Mouse (Mus musculus) adrenal gland, adult (tissue): ENCODE results near the gene Sgpp2.

Experiments used
- DNase-seq, 2 experiments: peaks; one replicate each; pipeline ENCODE4 v3.0.0; 2022 to 2023; ENCODE audit warnings: low spot score in 1 of 2; ENCODE audit not compliant: inconsistent age in 2 of 2

Gene Sgpp2

DNA sequence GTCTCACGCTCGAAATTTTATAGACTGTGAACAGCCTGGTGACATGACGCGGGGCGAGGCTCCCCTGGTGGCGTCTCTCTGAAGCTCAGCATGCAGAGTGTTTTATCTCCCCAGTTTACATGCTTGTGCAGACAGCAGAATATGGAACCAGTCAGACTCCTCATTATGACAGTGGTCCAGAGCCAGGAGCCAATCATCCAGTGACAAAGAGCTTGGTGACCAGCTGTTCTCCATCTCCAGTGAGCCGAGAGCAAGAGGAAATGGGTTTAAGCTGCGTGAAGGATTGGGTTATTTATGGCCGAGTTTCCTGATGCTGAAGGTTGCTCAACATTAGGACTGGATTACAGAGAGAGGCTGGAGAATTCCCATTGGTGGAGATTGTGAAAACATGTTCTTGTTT is 28.1 kb downstream of the Sgpp2 start:
- no peak for DNase-seq

DNA sequence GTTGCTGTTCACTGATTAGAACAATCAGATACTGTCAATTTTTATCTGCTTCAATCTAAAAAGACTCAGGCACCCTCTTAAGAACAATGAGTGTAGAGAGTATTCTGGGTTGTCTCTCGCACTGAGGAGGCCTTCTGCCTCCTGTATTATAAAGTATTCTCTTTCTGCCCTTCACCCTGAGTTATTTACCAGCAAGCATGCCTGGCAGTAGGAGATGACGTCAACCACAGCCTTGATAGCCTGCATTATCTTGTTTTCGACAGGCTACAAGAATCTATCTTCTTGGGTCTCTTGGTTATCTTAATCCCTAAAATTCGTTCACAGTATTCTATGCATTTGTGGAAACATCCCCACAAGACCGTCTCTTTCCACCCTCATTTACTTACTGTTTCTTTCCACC is 29.8 kb downstream of the Sgpp2 start:
- peak; percentile 66 to 85 for DNase-seq

DNA sequence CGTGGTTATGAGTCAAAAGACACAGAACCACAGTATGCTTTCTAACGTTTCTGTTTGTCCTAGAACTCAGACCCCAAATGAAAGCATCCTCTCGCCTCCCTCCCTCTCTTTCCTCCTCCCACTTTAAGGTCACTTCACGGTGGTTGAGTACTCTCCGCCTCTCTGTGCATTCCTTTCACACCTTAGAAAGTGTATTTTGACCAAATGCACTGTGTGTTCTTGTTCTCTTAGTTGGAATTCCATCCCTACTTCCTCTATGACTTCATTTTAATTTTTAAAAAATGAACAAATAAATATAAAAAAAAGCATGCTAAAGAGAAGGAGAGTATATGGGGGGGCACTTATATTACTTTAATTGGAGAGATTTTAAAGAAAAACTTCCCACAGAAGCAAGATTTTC is 30.4 kb downstream of the Sgpp2 start:
- no peak for DNase-seq

DNA sequence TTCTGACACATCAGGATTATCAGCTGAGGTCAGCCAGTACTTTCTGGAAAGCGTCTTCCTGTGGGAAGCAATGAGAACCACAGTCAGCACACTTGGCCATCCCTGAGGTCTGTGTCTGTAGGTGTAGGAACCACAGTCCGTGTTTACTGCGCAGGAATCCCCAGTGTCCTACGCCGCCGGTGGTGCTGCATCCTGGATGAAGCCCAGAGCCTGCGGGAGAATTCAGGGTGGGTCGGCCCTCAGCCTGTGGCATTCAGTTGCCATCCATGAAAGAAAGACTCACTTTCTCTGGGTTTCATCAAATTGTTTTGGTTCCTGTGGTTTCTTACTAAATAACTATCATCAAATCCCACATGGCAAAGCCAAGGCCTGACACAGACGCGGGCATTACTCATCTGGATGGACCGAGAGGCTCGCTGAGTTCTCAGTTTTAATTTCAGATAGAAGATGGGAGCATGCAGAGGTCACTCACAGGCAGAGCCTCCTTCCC is 37.2 kb downstream of the Sgpp2 start:
- peak in 1 of 2 experiments; percentile 48 for DNase-seq

DNA sequence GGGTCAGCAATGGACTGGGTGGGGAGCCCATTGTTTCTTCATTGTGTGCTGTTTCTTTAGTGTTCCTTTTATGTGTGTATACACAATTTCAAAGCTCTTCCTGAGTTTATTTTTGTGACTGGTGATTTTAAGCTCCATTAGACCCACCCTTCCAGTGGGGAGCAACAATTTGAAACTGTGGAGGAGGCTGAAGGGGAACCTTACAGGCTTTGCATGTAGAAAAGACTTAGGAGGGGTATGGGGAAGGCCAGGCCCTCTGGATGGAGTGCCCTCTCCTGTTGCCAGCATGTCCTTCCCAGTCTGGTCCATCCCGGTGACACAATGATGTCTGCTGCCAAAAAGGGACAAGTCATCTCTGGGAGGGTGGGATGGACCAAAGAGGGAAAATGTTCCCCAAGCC is 39.1 kb downstream of the Sgpp2 start:
- no peak for DNase-seq

DNA sequence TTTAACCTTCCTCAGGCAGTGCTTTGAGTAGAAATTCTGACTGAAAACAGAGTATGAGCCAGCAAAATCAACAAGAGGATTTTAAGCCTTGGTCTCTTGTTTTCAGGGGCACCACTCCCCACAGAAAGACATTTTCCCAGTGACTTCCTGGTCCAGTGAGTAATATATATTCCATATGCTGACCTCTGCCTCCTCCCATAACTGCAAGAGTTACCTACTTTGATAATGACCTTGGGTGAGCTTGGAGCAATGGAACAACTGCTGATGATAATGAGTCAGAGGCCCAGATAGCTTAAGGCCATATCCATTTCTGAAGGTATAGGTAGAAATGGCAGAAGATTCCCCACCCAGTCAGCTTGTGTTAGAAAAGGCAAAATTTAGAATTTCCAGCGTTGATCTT is 43.1 kb downstream of the Sgpp2 start:
- no peak for DNase-seq

GRCm38 (mm10) chr1:78355123-78355522 is 45.0 kb downstream of the Sgpp2 start:
- peak; percentile 95 to 96 for DNase-seq

DNA sequence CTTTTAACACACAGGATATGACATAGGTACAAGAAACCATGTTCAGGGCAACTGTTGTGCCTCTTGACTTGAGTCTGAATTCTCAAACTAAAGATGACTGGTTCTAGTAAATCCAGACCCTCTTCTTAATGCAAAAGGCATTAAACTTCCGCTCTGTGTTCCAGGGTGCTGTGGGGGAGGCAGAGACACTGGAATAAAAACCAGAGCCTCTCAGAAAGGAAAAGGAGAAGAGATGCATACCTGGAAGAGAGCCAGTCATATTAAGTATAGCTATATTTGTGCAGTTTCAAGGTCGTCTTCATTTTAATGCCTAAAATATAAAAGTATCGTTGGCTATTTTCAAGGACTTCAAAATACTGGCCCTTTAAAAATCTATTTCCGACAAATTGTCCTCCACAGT is 47.3 kb downstream of the Sgpp2 start:
- DNase-seq, result no peak

DNA sequence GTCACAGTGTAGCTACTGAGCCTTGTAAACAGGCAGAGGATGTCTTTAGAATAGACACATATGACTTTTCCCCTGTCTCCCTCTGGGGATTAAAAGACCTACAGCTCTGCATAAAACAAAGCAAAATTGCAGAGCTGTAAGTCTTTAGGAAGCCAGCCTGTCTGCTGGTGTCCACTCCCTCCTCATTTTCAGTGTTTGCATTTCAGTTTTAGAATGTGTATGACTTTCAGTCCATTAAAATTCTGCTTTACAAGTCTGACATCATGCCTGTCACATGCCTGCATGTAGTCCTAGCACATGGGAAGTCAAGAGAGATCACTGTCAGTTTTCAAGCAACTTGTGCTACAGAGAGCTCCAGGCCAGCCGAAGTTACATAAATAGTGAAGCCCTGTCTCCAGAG is 47.7 kb downstream of the Sgpp2 start:
- DNase-seq, result no peak

DNA sequence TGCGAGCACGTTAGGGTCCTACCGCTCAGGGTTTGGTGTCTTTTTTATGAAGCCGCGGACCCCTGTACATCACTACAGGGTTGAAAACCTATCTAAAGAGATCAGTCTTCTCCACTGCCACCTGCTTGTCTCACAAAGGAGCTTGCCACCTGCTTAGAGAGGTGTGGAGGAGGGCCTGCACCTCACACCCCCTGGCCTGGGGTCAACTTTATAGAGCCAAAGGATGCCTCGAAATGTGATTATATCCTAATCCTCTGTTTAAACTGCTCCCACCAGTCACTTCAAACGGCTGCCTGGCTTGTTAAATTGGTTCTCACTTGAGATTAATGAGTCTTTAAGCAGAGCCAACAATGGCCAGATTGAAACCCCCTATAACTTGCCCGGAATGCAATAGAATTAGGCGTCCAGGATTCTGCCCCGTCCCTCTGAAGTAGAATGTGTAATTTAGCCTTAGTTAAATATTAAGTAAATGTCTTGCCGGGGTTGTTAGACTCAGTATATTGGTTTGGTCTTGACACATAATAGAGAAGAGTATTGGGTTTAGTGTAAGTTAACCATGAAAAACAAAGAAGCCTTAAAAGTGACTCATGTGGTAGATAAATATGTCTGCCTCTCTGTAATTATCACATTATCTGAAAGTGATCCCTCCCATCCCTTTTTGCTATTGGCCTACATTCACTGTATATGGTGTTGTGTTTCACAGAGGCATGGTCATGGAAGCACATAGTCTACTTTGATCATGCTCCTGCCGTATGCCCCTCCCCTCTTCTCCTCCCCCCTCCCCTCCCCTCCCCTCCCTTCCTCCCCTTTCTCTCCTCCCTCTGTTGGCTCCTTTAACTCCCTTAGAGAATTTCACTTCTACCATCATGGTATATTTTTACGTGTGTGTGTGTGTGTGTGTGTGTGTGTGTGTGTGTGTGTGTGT is 54.1 kb downstream of the Sgpp2 start:
- no peak for DNase-seq

DNA sequence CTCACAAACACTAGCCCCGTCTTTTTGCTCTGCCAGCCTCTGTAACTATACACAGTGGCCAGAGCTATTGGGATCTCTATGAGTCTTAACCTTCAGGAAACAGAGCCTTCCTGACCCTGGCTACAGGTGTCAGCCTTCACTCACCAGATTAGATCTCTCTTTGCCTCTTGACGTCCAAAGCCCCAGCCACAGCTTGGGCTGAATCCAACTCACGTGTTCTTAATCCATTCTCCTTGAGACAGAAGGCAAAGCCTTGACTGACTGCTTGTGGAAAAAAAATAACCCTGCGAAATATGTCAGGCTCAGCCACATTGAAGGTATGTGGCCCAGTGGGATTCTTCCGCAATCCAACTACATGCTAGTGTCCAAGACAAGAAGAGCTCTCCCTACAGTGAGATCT is 57.7 kb downstream of the Sgpp2 start:
- DNase-seq, result peak in 1 of 2 experiments; percentile 52

DNA sequence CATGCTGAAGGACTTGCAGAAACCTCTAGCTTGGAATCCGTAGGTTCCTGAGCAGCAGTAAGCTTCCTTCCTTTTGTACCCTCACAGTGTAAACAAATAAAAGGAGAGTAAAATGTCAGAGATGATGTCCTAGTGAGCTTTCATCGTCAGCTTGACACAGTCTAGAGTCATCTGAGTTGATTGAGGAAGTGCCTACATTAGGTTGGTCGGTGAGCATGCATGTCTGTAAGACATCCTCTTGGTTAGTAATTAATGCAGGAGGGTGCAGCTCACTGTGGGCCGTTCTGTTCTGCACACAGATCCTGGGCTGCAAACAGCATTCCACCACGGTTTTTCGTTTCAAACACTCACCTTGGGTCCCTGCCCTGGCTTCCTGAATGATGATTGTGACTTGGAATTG is 60.0 kb downstream of the Sgpp2 start:
- DNase-seq, result no peak

DNA sequence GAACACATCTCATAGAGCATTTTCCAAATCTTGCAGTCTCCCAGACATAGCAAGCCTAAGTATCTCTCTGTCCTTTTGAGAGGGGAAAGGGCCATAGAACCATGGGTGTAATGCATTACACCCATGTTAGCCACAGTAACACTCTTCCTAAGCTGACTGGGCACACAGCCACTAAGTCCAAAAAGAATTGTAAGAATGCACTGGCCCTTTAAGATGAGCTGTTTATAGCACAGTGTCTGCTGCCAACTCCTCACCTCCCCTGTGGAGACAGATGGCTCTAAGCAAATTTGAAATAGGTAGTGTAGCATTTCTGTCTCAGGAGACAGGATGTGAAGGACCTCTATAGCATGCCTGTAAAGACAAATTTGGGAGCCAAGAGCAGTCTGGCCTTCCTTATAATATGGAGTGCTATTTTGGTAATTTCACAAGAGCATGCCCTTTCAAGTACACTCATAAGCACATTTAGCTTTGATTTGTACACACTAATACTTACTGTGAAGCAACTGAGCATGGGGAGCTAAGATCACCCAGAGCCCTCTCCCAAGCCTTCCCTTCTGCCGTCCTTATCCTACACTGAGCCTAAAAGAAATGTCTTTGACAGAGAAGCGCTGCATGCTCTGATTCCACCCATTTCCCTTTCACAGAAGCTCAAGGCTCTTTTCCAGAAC is 61.6 kb downstream of the Sgpp2 start:
- DNase-seq, result peak in 1 of 2 experiments; percentile 30

GRCm38 (mm10) chr1:78372316-78372715 is 62.2 kb downstream of the Sgpp2 start:
- no peak for DNase-seq

DNA sequence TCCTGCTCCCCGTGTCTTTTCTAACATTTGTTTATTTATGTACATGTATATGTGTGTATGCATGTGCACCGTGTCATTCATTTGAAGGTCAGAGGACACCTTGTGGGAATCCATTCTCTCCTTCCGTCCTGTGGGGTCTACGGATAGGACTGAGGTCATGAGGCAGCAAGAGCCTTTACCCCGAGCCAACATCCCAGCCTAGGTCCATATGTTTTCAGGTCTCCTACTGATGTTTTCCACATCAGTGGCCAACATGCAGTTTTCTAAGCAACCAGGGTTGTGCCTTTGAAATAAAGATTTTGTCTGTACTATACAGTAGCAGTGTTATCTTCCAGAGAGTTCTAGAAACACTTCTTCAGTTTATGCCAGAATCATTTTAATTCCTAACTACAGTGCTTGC is 63.7 kb downstream of the Sgpp2 start:
- DNase-seq, result no peak

- no peak for DNase-seq
These were observed 64.9 kb downstream of the Sgpp2 start for GRCm38 (mm10) chr1:78375058-78375457.

DNA sequence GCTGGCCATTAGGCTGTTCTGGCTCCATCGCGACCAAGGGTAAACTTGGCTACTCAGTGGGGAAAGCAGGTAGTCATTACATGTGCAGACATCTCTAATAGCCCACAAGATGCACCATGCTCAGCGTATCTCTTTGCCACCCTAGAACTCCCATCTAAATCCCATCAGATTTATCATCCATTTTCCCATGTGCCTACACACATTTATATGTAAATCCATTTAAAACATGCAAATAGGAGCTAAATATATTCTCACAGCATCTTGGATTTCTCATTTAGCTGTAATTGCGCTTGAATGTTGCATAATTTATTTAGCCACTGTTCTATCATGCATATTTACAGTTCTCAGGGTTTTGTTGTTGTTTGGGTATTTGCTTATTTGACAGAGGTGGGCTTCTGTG is 70.8 kb downstream of the Sgpp2 start:
- DNase-seq, result no peak

GRCm38 (mm10) chr1:78387854-78388253 is 77.7 kb downstream of the Sgpp2 start:
- no peak for DNase-seq

DNA sequence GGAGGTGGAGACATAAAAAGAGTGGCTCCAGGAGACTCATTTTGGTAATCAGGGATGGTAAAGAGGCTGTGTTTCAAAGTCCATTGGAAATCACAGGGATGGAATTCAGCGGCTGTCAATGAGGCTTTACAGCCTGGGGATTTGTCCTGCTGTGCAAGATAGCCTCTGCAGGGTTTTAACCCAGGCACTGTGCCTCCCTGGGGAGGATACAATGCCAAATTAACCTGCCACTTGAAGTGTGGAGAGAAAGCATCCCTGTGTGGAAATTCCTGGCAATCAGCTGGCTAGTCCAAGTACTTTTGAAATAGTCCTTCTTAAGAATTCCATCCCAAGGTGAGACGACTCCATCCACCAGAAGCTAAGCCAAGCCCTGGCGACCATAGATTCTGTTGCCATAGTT is 78.7 kb downstream of the Sgpp2 start:
- DNase-seq, result no peak

- peak in 1 of 2 experiments; percentile 51 for DNase-seq
These were observed 85.1 kb downstream of the Sgpp2 start for GRCm38 (mm10) chr1:78395191-78395735.

DNA sequence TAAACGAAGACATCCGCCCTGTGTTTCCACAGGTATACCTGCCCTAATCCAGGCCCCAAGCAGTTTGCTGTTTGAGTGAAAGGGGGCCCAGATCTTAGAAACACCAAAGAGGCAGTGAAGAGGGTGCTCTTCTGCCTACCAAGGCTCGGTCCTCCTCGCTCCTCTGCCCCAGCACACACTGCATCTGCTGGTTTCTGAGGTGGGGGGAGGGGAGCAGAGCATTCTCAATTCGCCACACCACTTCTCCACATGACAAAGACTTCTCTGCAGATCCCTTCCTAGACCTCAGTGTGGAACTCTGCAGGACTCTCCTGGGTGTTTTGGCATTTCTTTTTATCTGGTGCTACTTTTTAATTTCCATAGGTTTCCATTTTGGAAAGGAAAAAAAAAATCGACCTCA is 85.6 kb downstream of the Sgpp2 start:
- no peak for DNase-seq
